Mouse (Mus musculus): ENCODE data around the gene Nfkb2. TPM values are rescaled to one million over a fixed set of nuclear protein-coding genes. Genes with fewer than 3 reads are reported as not detected.

The Nfkb2 gene
- polyA plus RNA-seq, 1 experiment, result 20.4 TPM

GRCm38 (mm10) chr19:46286047-46286446 is 18.1 kb upstream of the Nfkb2 start:
- TF ChIP-seq EP300 (IDR thresholded peaks at IDR 0.05; ENCODE audit: insufficient read depth, low read depth, low read length) (no peak), POLR2A (IDR thresholded peaks at IDR 0.05; ENCODE audit: insufficient read depth, low read length) (no peak), CTCF (IDR thresholded peaks at IDR 0.05; ENCODE audit: low read depth, low read length) (no peak)
- H3K9ac ChIP-seq (ENCODE audit: low read depth, poor library complexity, severe bottlenecking), result no peak overlapping the region
- no peak overlapping the region for H3K27ac ChIP-seq (ENCODE audit: insufficient read depth, low read length)
- no peaks in the 10 kb centered on the region for H3K9me3 ChIP-seq (replicated peaks; ENCODE audit: control insufficient read depth, insufficient read depth, low read length, poor library complexity, severe bottlenecking)
- no peaks in the 10 kb centered on the region for H3K4me1 ChIP-seq (ENCODE audit: control insufficient read depth, insufficient read depth, low read length)
- no peaks in the 10 kb centered on the region for H3K27me3 ChIP-seq (ENCODE audit: control insufficient read depth, insufficient read depth, low read length, poor library complexity, severe bottlenecking)
- no peak overlapping the region for H3K4me3 ChIP-seq (ENCODE audit: low read depth, low read length)
- no peaks in the 10 kb centered on the region; the same call in 1 of the 2 replicates for H3K36me3 ChIP-seq (ENCODE audit: control insufficient read depth, insufficient read depth, low read length, poor library complexity, severe bottlenecking)

GRCm38 (mm10) chr19:46286926-46287325 is 17.2 kb upstream of the Nfkb2 start:
- no peak for TF ChIP-seq EP300 (IDR thresholded peaks at IDR 0.05; ENCODE audit: insufficient read depth, low read depth, low read length)
- TF ChIP-seq POLR2A (IDR thresholded peaks at IDR 0.05; ENCODE audit: insufficient read depth, low read length), result no peak
- no peak for TF ChIP-seq CTCF (IDR thresholded peaks at IDR 0.05; ENCODE audit: low read depth, low read length)
- Histone ChIP-seq H3K36me3 (ENCODE audit: control insufficient read depth, insufficient read depth, low read length, poor library complexity, severe bottlenecking) (no peaks in the 10 kb centered on the region; the same call in 1 of the 2 replicates), H3K4me1 (ENCODE audit: control insufficient read depth, insufficient read depth, low read length) (no peaks in the 10 kb centered on the region), H3K4me3 (ENCODE audit: low read depth, low read length) (no peak overlapping the region), H3K9me3 (replicated peaks; ENCODE audit: control insufficient read depth, insufficient read depth, low read length, poor library complexity, severe bottlenecking) (no peaks in the 10 kb centered on the region), H3K9ac (ENCODE audit: low read depth, poor library complexity, severe bottlenecking) (no peak overlapping the region), H3K27me3 (ENCODE audit: control insufficient read depth, insufficient read depth, low read length, poor library complexity, severe bottlenecking) (no peaks in the 10 kb centered on the region), H3K27ac (ENCODE audit: insufficient read depth, low read length) (no peak overlapping the region)

GRCm38 (mm10) chr19:46287566-46287965 is 16.6 kb upstream of the Nfkb2 start:
- no peaks in the 10 kb centered on the region; the same call in 1 of the 2 replicates for H3K36me3 ChIP-seq (ENCODE audit: control insufficient read depth, insufficient read depth, low read length, poor library complexity, severe bottlenecking)

GRCm38 (mm10) chr19:46290535-46291105 is 13.5 kb upstream of the Nfkb2 start:
- Histone ChIP-seq H3K27me3 (ENCODE audit: control insufficient read depth, insufficient read depth, low read length, poor library complexity, severe bottlenecking) (no peaks in the 10 kb centered on the region; the same call in 1 of the 2 replicates), H3K4me3 (ENCODE audit: low read depth, low read length) (no peak overlapping the region), H3K9me3 (replicated peaks; ENCODE audit: control insufficient read depth, insufficient read depth, low read length, poor library complexity, severe bottlenecking) (no peaks in the 10 kb centered on the region), H3K27ac (ENCODE audit: insufficient read depth, low read length) (no peak overlapping the region), H3K4me1 (ENCODE audit: control insufficient read depth, insufficient read depth, low read length) (no peaks in the 10 kb centered on the region), H3K9ac (ENCODE audit: low read depth, poor library complexity, severe bottlenecking) (no peak overlapping the region), H3K36me3 (ENCODE audit: control insufficient read depth, insufficient read depth, low read length, poor library complexity, severe bottlenecking) (no peaks in the 10 kb centered on the region)
- TF ChIP-seq CTCF (IDR thresholded peaks at IDR 0.05; ENCODE audit: low read depth, low read length) (no peak), POLR2A (IDR thresholded peaks at IDR 0.05; ENCODE audit: insufficient read depth, low read length) (no peak), EP300 (IDR thresholded peaks at IDR 0.05; ENCODE audit: insufficient read depth, low read depth, low read length) (no peak)

More at GRCm38 (mm10) chr19:46287566-46287965, 16.6 kb upstream of the Nfkb2 start:
- Histone ChIP-seq H3K9ac (ENCODE audit: low read depth, poor library complexity, severe bottlenecking) (no peak overlapping the region), H3K4me1 (ENCODE audit: control insufficient read depth, insufficient read depth, low read length) (no peaks in the 10 kb centered on the region), H3K4me3 (ENCODE audit: low read depth, low read length) (no peak overlapping the region), H3K9me3 (replicated peaks; ENCODE audit: control insufficient read depth, insufficient read depth, low read length, poor library complexity, severe bottlenecking) (no peaks in the 10 kb centered on the region), H3K27ac (ENCODE audit: insufficient read depth, low read length) (no peak overlapping the region), H3K27me3 (ENCODE audit: control insufficient read depth, insufficient read depth, low read length, poor library complexity, severe bottlenecking) (no peaks in the 10 kb centered on the region; the same call in 1 of the 2 replicates)
- no peak for TF ChIP-seq POLR2A (IDR thresholded peaks at IDR 0.05; ENCODE audit: insufficient read depth, low read length)

- Histone ChIP-seq H3K27ac (ENCODE audit: insufficient read depth, low read length) (no peak overlapping the region), H3K36me3 (ENCODE audit: control insufficient read depth, insufficient read depth, low read length, poor library complexity, severe bottlenecking) (no peaks in the 10 kb centered on the region), H3K27me3 (ENCODE audit: control insufficient read depth, insufficient read depth, low read length, poor library complexity, severe bottlenecking) (no peaks in the 10 kb centered on the region; the same call in none of the 2 replicates), H3K4me3 (ENCODE audit: low read depth, low read length) (no peak overlapping the region), H3K4me1 (ENCODE audit: control insufficient read depth, insufficient read depth, low read length) (no peaks in the 10 kb centered on the region), H3K9me3 (replicated peaks; ENCODE audit: control insufficient read depth, insufficient read depth, low read length, poor library complexity, severe bottlenecking) (no peaks in the 10 kb centered on the region), H3K9ac (ENCODE audit: low read depth, poor library complexity, severe bottlenecking) (no peak overlapping the region)
- TF ChIP-seq CTCF (IDR thresholded peaks at IDR 0.05; ENCODE audit: low read depth, low read length) (no peak), POLR2A (IDR thresholded peaks at IDR 0.05; ENCODE audit: insufficient read depth, low read length) (no peak), EP300 (IDR thresholded peaks at IDR 0.05; ENCODE audit: insufficient read depth, low read depth, low read length) (no peak)
Observed at GRCm38 (mm10) chr19:46296938-46297337, 7.2 kb upstream of the Nfkb2 start.

GRCm38 (mm10) chr19:46300294-46301045 is 3.6 kb upstream of the Nfkb2 start:
- Histone ChIP-seq H3K4me1 (ENCODE audit: control insufficient read depth, insufficient read depth, low read length) (no peaks in the 10 kb centered on the region), H3K9ac (ENCODE audit: low read depth, poor library complexity, severe bottlenecking) (no peak overlapping the region), H3K36me3 (ENCODE audit: control insufficient read depth, insufficient read depth, low read length, poor library complexity, severe bottlenecking) (no peaks in the 10 kb centered on the region), H3K9me3 (replicated peaks; ENCODE audit: control insufficient read depth, insufficient read depth, low read length, poor library complexity, severe bottlenecking) (no peaks in the 10 kb centered on the region), H3K4me3 (ENCODE audit: low read depth, low read length) (no peak overlapping the region), H3K27ac (ENCODE audit: insufficient read depth, low read length) (no peak overlapping the region), H3K27me3 (ENCODE audit: control insufficient read depth, insufficient read depth, low read length, poor library complexity, severe bottlenecking) (no peaks in the 10 kb centered on the region; the same call in 1 of the 2 replicates)
- TF ChIP-seq EP300 (IDR thresholded peaks at IDR 0.05; ENCODE audit: insufficient read depth, low read depth, low read length) (no peak), POLR2A (IDR thresholded peaks at IDR 0.05; ENCODE audit: insufficient read depth, low read length) (no peak), CTCF (IDR thresholded peaks at IDR 0.05; ENCODE audit: low read depth, low read length) (no peak)
